8 mouse cellular contexts compared by ENCODE assay signal in genomic region chr11:11685853-11686395, GRCm38 (mm10). TPM values are rescaled to one million over a fixed set of nuclear protein-coding genes. Genes with fewer than 3 reads are reported as not detected.
DNase-seq lines count a peak whose midpoint lies in the region; ATAC-seq lines count a peak whose summit lies in the region.

No protein-coding gene starts in this region.

- H3K4me2 ChIP-seq in forebrain, embryonic 12.5 days, result peak overlapping the region; percentile 98
- peak overlapping the region; percentile 99 for H3K4me2 ChIP-seq in heart, embryonic 16.5 days (ENCODE audit: low read depth, low read length)
- peak overlapping the region; percentile 99 for H3K4me2 ChIP-seq in lung, embryonic 15.5 days
- peak overlapping the region; percentile 99 for H3K4me2 ChIP-seq in neural tube, embryonic 15.5 days

- H3K9me3 ChIP-seq in forebrain, embryonic 12.5 days, result no peaks in the 10 kb centered on the region
- H3K9me3 ChIP-seq in heart, embryonic 16.5 days (replicated peaks; ENCODE audit: control insufficient read depth, low read length), result no peaks in the 10 kb centered on the region
- no peaks in the 10 kb centered on the region for H3K9me3 ChIP-seq in lung, embryonic 15.5 days
- H3K9me3 ChIP-seq in neural tube, embryonic 15.5 days (replicated peaks), result no peaks in the 10 kb centered on the region

- WGBS in forebrain, embryonic 12.5 days, result under 1% methylated on average over 63 of the region's 66 CpGs
- under 1% methylated on average over 44 of the region's 66 CpGs for WGBS in heart, embryonic 16.5 days
- under 1% methylated on average over 52 of the region's 66 CpGs for WGBS in lung, embryonic 15.5 days
- under 1% methylated on average over 45 of the region's 66 CpGs for WGBS in neural tube, embryonic 15.5 days

- no peaks in the 10 kb centered on the region for H3K36me3 ChIP-seq in forebrain, embryonic 12.5 days (replicated peaks)
- H3K36me3 ChIP-seq in heart, embryonic 16.5 days (ENCODE audit: control insufficient read depth, insufficient read depth), result no peaks in the 10 kb centered on the region
- H3K36me3 ChIP-seq in lung, embryonic 15.5 days, result no peaks in the 10 kb centered on the region
- H3K36me3 ChIP-seq in neural tube, embryonic 15.5 days, result no peaks in the 10 kb centered on the region

- H3K9ac ChIP-seq in forebrain, embryonic 12.5 days, result peak overlapping the region; percentile 51; the same call in 1 of the 2 replicates
- peak overlapping the region; percentile 78 for H3K9ac ChIP-seq in heart, embryonic 16.5 days (ENCODE audit: low read length)
- H3K9ac ChIP-seq in lung, embryonic 15.5 days, result peak overlapping the region; percentile 47
- H3K9ac ChIP-seq in neural tube, embryonic 15.5 days (replicated peaks), result peak overlapping the region; percentile 42

- DNase-seq in layer of hippocampus, adult 11-12 months (ENCODE audit: low spot score), result peak; percentile 60
- no peak for DNase-seq in layer of hippocampus, adult 9-10 months (ENCODE audit: low spot score)
- peak; percentile 35 to 53 for DNase-seq in kidney, postnatal 25 days
- peak; percentile 21 for DNase-seq in testis, postnatal 14 days (ENCODE audit: low spot score)

- ATAC-seq in forebrain, embryonic 12.5 days (ENCODE audit: low FRiP score), result peak; percentile 82
- peak; percentile 69 for ATAC-seq in heart, embryonic 16.5 days (replicated peaks; ENCODE audit: extremely low read depth, insufficient read depth, low FRiP score)
- ATAC-seq in lung, embryonic 15.5 days (ENCODE audit: borderline replicate concordance, extremely low read depth, low FRiP score, low TSS enrichment), result peak; percentile 79
- peak; percentile 74 for ATAC-seq in neural tube, embryonic 15.5 days (ENCODE audit: low FRiP score)

- H3K27ac ChIP-seq in forebrain, embryonic 12.5 days, result no peak overlapping the region
- H3K27ac ChIP-seq in heart, embryonic 16.5 days (ENCODE audit: low read length), result peak overlapping the region; percentile 53
- 0 out of 2 replicates have a peak overlapping the region, but pooled peaks have one; percentile 15 for H3K27ac ChIP-seq in lung, embryonic 15.5 days
- no peak overlapping the region for H3K27ac ChIP-seq in neural tube, embryonic 15.5 days (replicated peaks)

- H3K4me1 ChIP-seq in forebrain, embryonic 12.5 days, result peaks cover 20% of the 10 kb centered on the region
- peaks cover 7% of the 10 kb centered on the region for H3K4me1 ChIP-seq in heart, embryonic 16.5 days (ENCODE audit: control insufficient read depth, insufficient read depth, low read length)
- peaks cover 16% of the 10 kb centered on the region; the same call in 1 of the 2 replicates for H3K4me1 ChIP-seq in lung, embryonic 15.5 days
- peaks cover 22% of the 10 kb centered on the region for H3K4me1 ChIP-seq in neural tube, embryonic 15.5 days

- H3K27me3 ChIP-seq in forebrain, embryonic 12.5 days, result peaks cover 42% of the 10 kb centered on the region
- peaks cover 43% of the 10 kb centered on the region for H3K27me3 ChIP-seq in heart, embryonic 16.5 days (ENCODE audit: control insufficient read depth, insufficient read depth, low read length)
- H3K27me3 ChIP-seq in lung, embryonic 15.5 days, result peaks cover 57% of the 10 kb centered on the region
- peaks cover 56% of the 10 kb centered on the region for H3K27me3 ChIP-seq in neural tube, embryonic 15.5 days (replicated peaks)

- H3K4me3 ChIP-seq in forebrain, embryonic 12.5 days (replicated peaks), result peak overlapping the region; percentile 67
- H3K4me3 ChIP-seq in heart, embryonic 16.5 days (ENCODE audit: low read length), result peak overlapping the region; percentile 80
- peak overlapping the region; percentile 65 for H3K4me3 ChIP-seq in lung, embryonic 15.5 days
- peak overlapping the region; percentile 57 for H3K4me3 ChIP-seq in neural tube, embryonic 15.5 days (replicated peaks)

RNA-seq across cellular contexts. Expression of gene Ikzf1, which starts 1.1 kb away (rescaled TPM):
- 0.91 and 0.98 TPM in 2 replicates for polyA plus RNA-seq in forebrain, embryonic 12.5 days (2016; fragmentation: Nextera tagmentation; extraction: Ambion mirVana)
- polyA plus RNA-seq in heart, embryonic 16.5 days (2015; fragmentation: Nextera tagmentation; extraction: Ambion mirVana), result 3.9 and 15.1 TPM in 2 replicates
- 2.1 and 3.2 TPM in 2 replicates for polyA plus RNA-seq in lung, embryonic 15.5 days (2015; fragmentation: Nextera tagmentation; extraction: Ambion mirVana)
- polyA plus RNA-seq in neural tube, embryonic 15.5 days (2015; fragmentation: Nextera tagmentation; extraction: Ambion mirVana), result 0.36 and 6.8 TPM in 2 replicates

RNA-seq across cellular contexts. Expression of gene 4930512M02Rik, which starts 58.3 kb away (rescaled TPM):
- polyA plus RNA-seq in forebrain, embryonic 12.5 days (2016; fragmentation: Nextera tagmentation; extraction: Ambion mirVana), result not detected in 2 replicates
- not detected in 2 replicates for polyA plus RNA-seq in heart, embryonic 16.5 days (2015; fragmentation: Nextera tagmentation; extraction: Ambion mirVana)
- polyA plus RNA-seq in lung, embryonic 15.5 days (2015; fragmentation: Nextera tagmentation; extraction: Ambion mirVana), result not detected in 2 replicates
- not detected in 2 replicates for polyA plus RNA-seq in neural tube, embryonic 15.5 days (2015; fragmentation: Nextera tagmentation; extraction: Ambion mirVana)

Comparison
In these comparisons a context has a peak if more than half of its experiments do, and no peak if none do; other contexts are left out.
1. H3K27ac ChIP-seq: peak in heart, embryonic 16.5 days (single experiment) and lung, embryonic 15.5 days (single experiment); none in forebrain, embryonic 12.5 days (single experiment) and neural tube, embryonic 15.5 days (single experiment).
2. Peak in every context shown above with its lines, with median percentiles within 50 percentile points of each other: ATAC-seq, H3K4me2 ChIP-seq, H3K4me3 ChIP-seq and H3K9ac ChIP-seq.